Comparison of ENCODE assay signal across 1 mouse cellular context in the genomic region with DNA sequence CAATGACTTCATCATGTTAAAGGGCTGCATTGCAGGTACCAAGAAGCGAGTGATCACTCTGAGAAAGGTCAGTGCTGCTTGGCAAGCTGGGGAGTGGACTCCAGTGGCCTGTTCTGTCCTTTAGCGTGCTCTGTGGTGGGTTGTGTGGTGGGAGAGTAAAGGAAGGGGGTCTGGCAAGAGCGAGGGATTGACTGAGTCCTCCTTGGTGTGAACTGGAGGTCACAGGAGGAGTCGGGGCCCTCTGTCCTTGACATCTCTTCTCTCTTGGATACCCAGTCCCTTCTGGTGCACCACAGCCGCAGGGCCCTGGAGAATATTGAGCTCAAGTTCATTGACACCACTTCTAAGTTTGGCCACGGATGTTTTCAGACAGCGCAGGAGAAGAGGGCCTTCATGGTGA.
TF ChIP-seq lines count a peak whose summit lies in the region.

No protein-coding gene starts in this region.

TF ChIP-seq in CH12.LX, 34 proteins besides CTCF, POLR2A, EP300 and RAD21:
- no peak for TF ChIP-seq NRF1 (IDR thresholded peaks at IDR 0.05; ENCODE audit: low read depth, low read length)
- TF ChIP-seq ZMIZ1 (IDR thresholded peaks at IDR 0.05; ENCODE audit: low read depth, low read length): no peak
- TF ChIP-seq UBTF (IDR thresholded peaks at IDR 0.05; ENCODE audit: low read depth, low read length): no peak
- TF ChIP-seq SIN3A (IDR thresholded peaks at IDR 0.05; ENCODE audit: low read length): no peak
- no peak for TF ChIP-seq MAZ (IDR thresholded peaks at IDR 0.05; ENCODE audit: low read depth, low read length)
- TF ChIP-seq ZNF384 (IDR thresholded peaks at IDR 0.05; ENCODE audit: low read depth, low read length): no peak
- no peak for TF ChIP-seq IRF4 (IDR thresholded peaks at IDR 0.05; ENCODE audit: low read depth, low read length)
